ENCODE assay signal across 13 mouse cellular contexts in the genomic region with DNA sequence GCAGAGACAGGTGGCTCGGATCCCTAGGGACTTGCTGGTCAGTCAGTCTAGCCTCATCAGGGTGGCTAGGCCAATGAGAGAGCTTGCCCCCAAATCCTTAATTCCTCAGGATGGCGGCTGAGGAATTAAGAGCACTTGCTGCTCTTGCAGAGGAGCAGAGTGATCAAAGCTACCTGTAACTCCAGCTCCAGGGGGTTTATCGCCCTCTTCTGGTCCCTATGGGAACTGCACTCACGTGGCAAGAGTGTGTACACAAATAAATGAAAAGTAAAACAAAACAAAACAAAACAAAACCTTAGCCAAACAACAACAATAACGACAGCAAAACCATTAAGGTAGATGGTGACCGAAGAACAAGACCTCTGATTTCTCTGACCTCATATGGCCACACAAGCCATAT. TPM values are rescaled to one million over a fixed set of nuclear protein-coding genes. Genes with fewer than 3 reads are reported as not detected.
DNase-seq lines count a peak whose midpoint lies in the region; ATAC-seq and TF ChIP-seq lines count a peak whose summit lies in the region.
"Had no signal": no experiment of that assay in that cellular context is flagged by ENCODE, and none has a peak within 500 bp of the region (broad histone marks: within the 10 kb centered on the region; RNA-seq: fewer than 3 reads in every experiment).

No protein-coding gene starts in this region.

- 0 out of 2 replicates have a peak, but pooled peaks cover 2% of the 10 kb centered on the region for H3K27me3 ChIP-seq in heart, postnatal 0 days (ENCODE audit: control insufficient read depth, insufficient read depth, low read length)
- no peaks in the 10 kb centered on the region for H3K27me3 ChIP-seq in spleen, adult 2 months (ENCODE audit: control insufficient read depth, insufficient read depth, low read length)
- no peaks in the 10 kb centered on the region for H3K27me3 ChIP-seq in MEL (ENCODE audit: control insufficient read depth in 1 of 2, insufficient read depth in 2 of 2, low read length in 2 of 2)
- H3K27me3 ChIP-seq in small intestine, adult 2 months (ENCODE audit: control insufficient read depth, insufficient read depth, low read length): no peaks in the 10 kb centered on the region
- H3K27me3 ChIP-seq in kidney, adult 2 months (replicated peaks; ENCODE audit: control insufficient read depth, insufficient read depth, low read length): no peaks in the 10 kb centered on the region
- H3K27me3 ChIP-seq: liver, embryonic 13.5 days had no signal

- no peak for ATAC-seq in heart, postnatal 0 days (ENCODE audit: insufficient read depth, low read depth)

- no peaks in the 10 kb centered on the region for H3K4me1 ChIP-seq in heart, postnatal 0 days (ENCODE audit: control insufficient read depth, insufficient read depth)
- H3K4me1 ChIP-seq in spleen, adult 2 months (ENCODE audit: control insufficient read depth, insufficient read depth, insufficient read length): no peaks in the 10 kb centered on the region; the same call in 1 of the 2 replicates
- no peaks in the 10 kb centered on the region for H3K4me1 ChIP-seq in MEL (ENCODE audit: control insufficient read depth in 1 of 2, insufficient read depth in 2 of 2, low read length in 2 of 2)
- no peaks in the 10 kb centered on the region for H3K4me1 ChIP-seq in small intestine, adult 2 months (ENCODE audit: control insufficient read depth, insufficient read depth, insufficient read length, low read length)
- no peaks in the 10 kb centered on the region for H3K4me1 ChIP-seq in kidney, adult 2 months (ENCODE audit: control insufficient read depth, insufficient read depth, low read length)
- H3K4me1 ChIP-seq: liver, embryonic 13.5 days had no signal

- peak; percentile 1; the same call in 1 of the 2 replicates for TF ChIP-seq RAD21 in MEL (IDR thresholded peaks at IDR 0.05; ENCODE audit: low read depth, low read length)

- H3K4me2 ChIP-seq in heart, postnatal 0 days (ENCODE audit: low read depth, low read length): no peak overlapping the region
- H3K4me2 ChIP-seq: liver, embryonic 13.5 days had no signal

- no peak overlapping the region for H3K27ac ChIP-seq in heart, postnatal 0 days (ENCODE audit: low read depth)
- H3K27ac ChIP-seq in spleen, adult 2 months (ENCODE audit: insufficient read depth, low read length): no peak overlapping the region
- no peak overlapping the region for H3K27ac ChIP-seq in MEL (ENCODE audit: control insufficient read depth, low read depth, low read length)
- H3K27ac ChIP-seq in small intestine, adult 2 months (ENCODE audit: insufficient read depth, low read depth, low read length): no peak overlapping the region
- no peak overlapping the region for H3K27ac ChIP-seq in kidney, adult 2 months (ENCODE audit: insufficient read depth, low read depth, low read length)
- H3K27ac ChIP-seq: liver, embryonic 13.5 days had no signal

- no peak overlapping the region for H3K9ac ChIP-seq in heart, postnatal 0 days (replicated peaks; ENCODE audit: low read depth, low read length)
- no peak overlapping the region for H3K9ac ChIP-seq in MEL (ENCODE audit: control insufficient read depth, low read depth, low read length, poor library complexity, severe bottlenecking)
- H3K9ac ChIP-seq: liver, embryonic 13.5 days had no signal

- no peak overlapping the region for H3K4me3 ChIP-seq in heart, postnatal 0 days (ENCODE audit: low read depth, low read length)
- no peak overlapping the region for H3K4me3 ChIP-seq in spleen, adult 2 months (ENCODE audit: extremely low read depth, insufficient read depth, insufficient read length)
- H3K4me3 ChIP-seq in MEL (ENCODE audit: control insufficient read depth in 1 of 2, insufficient read depth in 1 of 2, low read depth in 2 of 2, low read length in 2 of 2): no peak overlapping the region
- no peak overlapping the region for H3K4me3 ChIP-seq in small intestine, adult 2 months (ENCODE audit: low read depth, low read length)
- no peak overlapping the region for H3K4me3 ChIP-seq in kidney, adult 2 months (ENCODE audit: insufficient read depth, low read depth, low read length)
- H3K4me3 ChIP-seq: liver, embryonic 13.5 days; megakaryocyte, embryonic 14.5 days had no signal

- no peak for TF ChIP-seq POLR2A in spleen, adult 2 months (IDR thresholded peaks at IDR 0.05; ENCODE audit: low read depth, low read length)
- TF ChIP-seq POLR2A in MEL (IDR thresholded peaks at IDR 0.05; ENCODE audit: control insufficient read depth in 1 of 2, insufficient read depth in 1 of 2, low read depth in 1 of 2, low read length in 2 of 2, poor library complexity in 1 of 2): no peak
- no peak for TF ChIP-seq POLR2A in small intestine, adult 2 months (IDR thresholded peaks at IDR 0.05; ENCODE audit: low read depth, low read length)
- no peak for TF ChIP-seq POLR2A in kidney, adult 2 months (IDR thresholded peaks at IDR 0.05; ENCODE audit: low read depth, low read length)

- no peak for TF ChIP-seq EP300 in heart, postnatal 0 days (IDR thresholded peaks at IDR 0.05; ENCODE audit: low read depth)
- no peak for TF ChIP-seq EP300 in MEL (IDR thresholded peaks at IDR 0.05; ENCODE audit: low read depth in 1 of 2, low read length in 2 of 2)

- H3K9me3 ChIP-seq in heart, postnatal 0 days (replicated peaks; ENCODE audit: control insufficient read depth, low read length): no peaks in the 10 kb centered on the region
- no peaks in the 10 kb centered on the region for H3K9me3 ChIP-seq in MEL (replicated peaks; ENCODE audit: insufficient read depth, low read length)
- H3K9me3 ChIP-seq: liver, embryonic 13.5 days had no signal

- no peaks in the 10 kb centered on the region for H3K79me2 ChIP-seq in MEL (ENCODE audit: control insufficient read depth, insufficient read depth, low read length, poor library complexity)

- WGBS in heart, postnatal 0 days: 66% methylated on average over 6 of the region's 6 CpGs
- 88% methylated on average over 6 of the region's 6 CpGs for WGBS in spleen, adult 2 months
- 79% methylated on average over 6 of the region's 6 CpGs for WGBS in small intestine, adult 2 months
- WGBS in kidney, adult 2 months: 77% methylated on average over 6 of the region's 6 CpGs

- H3K36me3 ChIP-seq in heart, postnatal 0 days (replicated peaks; ENCODE audit: control insufficient read depth, insufficient read depth, low read length): no peaks in the 10 kb centered on the region
- peaks cover 75% of the 10 kb centered on the region for H3K36me3 ChIP-seq in spleen, adult 2 months (ENCODE audit: control insufficient read depth, insufficient read depth, low read length)
- H3K36me3 ChIP-seq in MEL (ENCODE audit: control insufficient read depth in 1 of 2, insufficient read depth in 2 of 2, low read length in 2 of 2): no peaks in the 10 kb centered on the region
- peaks cover 20% of the 10 kb centered on the region for H3K36me3 ChIP-seq in small intestine, adult 2 months (ENCODE audit: control insufficient read depth, insufficient read depth, low read length)
- no peaks in the 10 kb centered on the region for H3K36me3 ChIP-seq in kidney, adult 2 months (ENCODE audit: control insufficient read depth, insufficient read depth, low read length)
- H3K36me3 ChIP-seq: G1E; liver, embryonic 13.5 days had no signal

- no peak for DNase-seq in heart, postnatal 0 days (ENCODE audit: low spot score)
- no peak for DNase-seq in heart, adult 8-10 months (ENCODE audit: low spot score)
- DNase-seq in spleen, adult 2 months (ENCODE audit: low read depth in 1 of 2, low spot score in 2 of 2): no peak
- DNase-seq in spleen, adult 12 weeks (ENCODE audit: low spot score): no peak
- DNase-seq in MEL (ENCODE audit: low read depth, low spot score): peak; percentile 15
- DNase-seq in gastrocnemius, adult 18-20 months (ENCODE audit: low spot score): no peak
- DNase-seq in kidney, adult 2 months: no peak
- DNase-seq: heart, postnatal 4 days; kidney, adult 9 months; liver, embryonic 13.5 days had no signal

- peak; percentile 21; the same call in 1 of the 2 replicates for TF ChIP-seq CTCF in heart, postnatal 0 days (IDR thresholded peaks at IDR 0.05; ENCODE audit: low read depth)
- peak; percentile 14; the same call in 1 of the 2 replicates for TF ChIP-seq CTCF in spleen, adult 2 months (IDR thresholded peaks at IDR 0.05; ENCODE audit: extremely low read depth, insufficient read depth, insufficient read length, insufficient replicate concordance)
- TF ChIP-seq CTCF in MEL (IDR thresholded peaks at IDR 0.05 in 2 of 3, conservative IDR thresholded peaks at IDR 0.05 in 1 of 3; ENCODE audit: control insufficient read depth in 1 of 3, insufficient read depth in 1 of 3, low read depth in 2 of 3, low read length in 3 of 3, poor library complexity in 1 of 3, severe bottlenecking in 1 of 3): peak; percentile 21 to 44 (median 27); a peak in 5 of 6 replicates
- peak; percentile 51; the same call in 1 of the 2 replicates for TF ChIP-seq CTCF in small intestine, adult 2 months (IDR thresholded peaks at IDR 0.05; ENCODE audit: extremely low read depth, insufficient read length, insufficient replicate concordance, low read depth, low read length)
- no peak for TF ChIP-seq CTCF in kidney, adult 2 months (conservative IDR thresholded peaks at IDR 0.05; ENCODE audit: insufficient read depth, insufficient read length, low read depth, low read length)

TF ChIP-seq in MEL, 35 proteins besides CTCF, POLR2A, EP300 and RAD21 (continues in another document):
- TF ChIP-seq TCF12 (IDR thresholded peaks at IDR 0.05; ENCODE audit: low read depth, low read length) (no peak), NELFE (IDR thresholded peaks at IDR 0.05; ENCODE audit: low read depth, low read length) (no peak), TAL1 (IDR thresholded peaks at IDR 0.05; ENCODE audit: low read length) (no peak), ELF1 (IDR thresholded peaks at IDR 0.05; ENCODE audit: low read depth, low read length) (no peak), ETS1 (IDR thresholded peaks at IDR 0.05; ENCODE audit: low read depth, low read length) (no peak), UBTF (IDR thresholded peaks at IDR 0.05; ENCODE audit: borderline replicate concordance, insufficient read depth, low read depth, low read length) (no peak), GATA1 (IDR thresholded peaks at IDR 0.05; ENCODE audit: low read depth, low read length) (no peak), USF1 (IDR thresholded peaks at IDR 0.05; ENCODE audit: low read depth, low read length) (no peak), TBP (IDR thresholded peaks at IDR 0.05; ENCODE audit: low read depth, low read length) (no peak), MYC (IDR thresholded peaks at IDR 0.05; ENCODE audit: low read depth, low read length) (no peak)

RNA-seq across cellular contexts. Expression of gene Gna12, which starts 48.4 kb away (rescaled TPM):
- 132 and 145 TPM in 2 replicates for total RNA-seq in heart, postnatal 0 days (2014; rRNA removed; ENCODE audit: low replicate concordance)
- 13.4 and 13.9 TPM in 2 replicates for polyA plus RNA-seq in heart, postnatal 0 days (2015; fragmentation: Nextera tagmentation; extraction: Ambion mirVana)
- 100 to 1,000 TPM; 124 to 170 (median 134) TPM for total RNA-seq in heart, adult 8-10 months (2022)
- polyA plus RNA-seq in spleen, adult 2 months (2012; rRNA removed): 66.8 and 67.9 TPM in 2 replicates
- total RNA-seq in MEL (2012; rRNA removed): 36.7 and 46.0 TPM in 2 replicates
- polyA plus RNA-seq in MEL (2012; ENCODE audit: insufficient read depth in 1 of 2, insufficient read length in 2 of 2, low read depth in 1 of 2, low replicate concordance in 2 of 2, missing spikeins in 1 of 2): 10 to 100 TPM in 1 of 2 experiments, not detected in 1; 55.2 TPM
- 27.8 and 34.8 TPM in 2 replicates for polyA plus RNA-seq in small intestine, adult 2 months (2012; rRNA removed)
- 10 to 100 TPM; 21.7 to 24.4 TPM for total RNA-seq in gastrocnemius, adult 18-20 months (2021)
- 122 and 136 TPM in 2 replicates for polyA plus RNA-seq in kidney, adult 2 months (2012; rRNA removed)
